Mouse (Mus musculus) ES-E14 (cell line): ENCODE data around the gene Olfr1178. TPM values are rescaled to one million over a fixed set of nuclear protein-coding genes. Genes with fewer than 3 reads are reported as not detected.

Experiments used
- DNase-seq: peaks from one replicate; pipeline ENCODE4 v3.0.0-alpha.2; 2013; ENCODE audit warnings: low read depth, low spot score
- H3K27ac ChIP-seq: 2 replicates; pipeline ENCODE4 v1.5.1; 2012; ENCODE audit warnings: low read depth, mild to moderate bottlenecking, low read length, moderate library complexity, mixed read lengths; ENCODE audit not compliant: poor library complexity, insufficient read depth, severe bottlenecking
- H3K36me3 ChIP-seq: 2 replicates; pipeline ENCODE4 v1.6.1; 2012; ENCODE audit warnings: mild to moderate bottlenecking, low read length, moderate library complexity, mixed read lengths; ENCODE audit not compliant: control insufficient read depth, poor library complexity, insufficient read depth, severe bottlenecking
- H3K4me1 ChIP-seq, 2 experiments: fragments of 150-350 bp in 1 of 2; sonication (generic) in 1 of 2; 2 replicates each; pipeline ENCODE4 v1.6.1; 2012; ENCODE audit warnings: low read length in 2 of 2, mild to moderate bottlenecking in 1 of 2, mixed read lengths in 1 of 2; ENCODE audit not compliant: control insufficient read depth in 2 of 2, insufficient read depth in 2 of 2, poor library complexity in 1 of 2
- H3K4me3 ChIP-seq, 2 experiments: fragments of 150-350 bp in 1 of 2; sonication (generic) in 1 of 2; 2 replicates each; pipeline ENCODE4 v1.5.1; 2012; ENCODE audit warnings: low read length in 2 of 2, low read depth in 1 of 2, mild to moderate bottlenecking in 1 of 2, mixed read lengths in 1 of 2; ENCODE audit not compliant: insufficient read depth in 1 of 2, poor library complexity in 1 of 2, severe bottlenecking in 1 of 2
- H3K9ac ChIP-seq: 2 replicates; pipeline ENCODE4 v1.6.1; 2012; ENCODE audit warnings: low read depth, mild to moderate bottlenecking, low read length, mixed read lengths; ENCODE audit not compliant: poor library complexity, insufficient read depth, severe bottlenecking
- H3K9me3 ChIP-seq: fragments of 150-350 bp; sonication (generic); 2 replicates; pipeline ENCODE4 v1.6.1; 2012; ENCODE audit warnings: low read depth, mild to moderate bottlenecking, low read length; ENCODE audit not compliant: control insufficient read depth, insufficient read depth
- CHD2 ChIP-seq: IDR thresholded peaks from 2 replicates; pipeline ENCODE4 v1.6.1; 2014; ENCODE audit warnings: mild to moderate bottlenecking, low read depth, low read length, inconsistent platforms
- HCFC1 ChIP-seq: IDR thresholded peaks from 2 replicates; pipeline ENCODE4 v1.6.1; 2012; ENCODE audit warnings: low read length, inconsistent platforms, borderline replicate concordance; ENCODE audit not compliant: insufficient read depth
- MAFK ChIP-seq: IDR thresholded peaks from 2 replicates; pipeline ENCODE4 v1.6.1; 2014; ENCODE audit warnings: mild to moderate bottlenecking, low read depth, low read length, inconsistent platforms; ENCODE audit not compliant: insufficient read depth
- ZC3H11A ChIP-seq: IDR thresholded peaks from 2 replicates; pipeline ENCODE4 v1.6.1; 2012; ENCODE audit warnings: low read depth, mild to moderate bottlenecking, inconsistent platforms, low read length, borderline replicate concordance
- ZNF384 ChIP-seq: IDR thresholded peaks from 2 replicates; pipeline ENCODE4 v1.6.1; 2012; ENCODE audit warnings: low read depth, low read length, inconsistent platforms
- in situ Hi-C, 2 experiments: fragments of 600-800 bp; cut with MboI; formaldehyde crosslinking; loops; one replicate each; pipeline ENCODE4 v1.15.1; 2025; ENCODE audit warnings: low sequenced_read_pairs in 2 of 2, inconsistent platforms in 1 of 2; ENCODE audit not compliant: unreplicated experiment in 2 of 2
- total RNA-seq: library from RNA; depleted of rRNA; stranded (reverse); fragments of 300-350 nt; gene quantifications from 2 replicates; pipeline ENCODE4 v1.2.3, GENCODE M21; 2012; rRNA removed

The Olfr1178 gene
- not detected in 2 replicates for total RNA-seq

- H3K4me1 ChIP-seq = no peaks in the 10 kb centered on the region
- DNase-seq = no peak
- in situ Hi-C loops = no loop called here
- no peak within 1 kb of the TSS for H3K27ac ChIP-seq
- H3K9ac ChIP-seq = no peak within 1 kb of the TSS
- no peaks in the 10 kb centered on the region for H3K9me3 ChIP-seq
- no peaks in the 10 kb centered on the region for H3K36me3 ChIP-seq
- no peak within 1 kb of the TSS for H3K4me3 ChIP-seq
- TF ChIP-seq ZNF384 (no peak), HCFC1 (no peak), MAFK (no peak), CHD2 (no peak), ZC3H11A (no peak)
Observed at GRCm38 (mm10) chr2:88386762-88387161, at the start of gene Olfr1178. TSS of gene Olfr1178 (plus strand) at chr2:88387062.

GRCm38 (mm10) chr2:88346392-88346791, 40.5 kb upstream of the Olfr1178 start, which contains the start of gene Olfr1177-ps:
TSS of gene Olfr1177-ps (minus strand) at chr2:88346492.
- Histone ChIP-seq H3K9me3 (no peaks in the 10 kb centered on the region), H3K9ac (no peak within 1 kb of the TSS), H3K27ac (no peak within 1 kb of the TSS), H3K4me1 (no peaks in the 10 kb centered on the region), H3K4me3 (no peak within 1 kb of the TSS), H3K36me3 (no peaks in the 10 kb centered on the region)
- no peak for DNase-seq
- TF ChIP-seq ZNF384 (no peak), ZC3H11A (no peak), MAFK (no peak), CHD2 (no peak), HCFC1 (no peak)
- in situ Hi-C loops = no loop called here

GRCm38 (mm10) chr2:88356304-88356703, 30.6 kb upstream of the Olfr1178 start:
- DNase-seq = peak; percentile 28
- peak; percentile 74 for TF ChIP-seq ZC3H11A
- no peak for TF ChIP-seq MAFK
- Histone ChIP-seq H3K27ac (no peak overlapping the region), H3K4me1 (no peaks in the 10 kb centered on the region), H3K9me3 (no peaks in the 10 kb centered on the region), H3K36me3 (no peaks in the 10 kb centered on the region), H3K9ac (no peak overlapping the region), H3K4me3 (no peak overlapping the region)
- in situ Hi-C loops = loop anchor here in 1 of 2 experiments (25.0 kb wide), 1 partner anchor 1181 kb away; the partner anchor contains the start of gene Olfr1243

- Histone ChIP-seq H3K4me1 (no peaks in the 10 kb centered on the region), H3K9me3 (no peaks in the 10 kb centered on the region), H3K36me3 (no peaks in the 10 kb centered on the region), H3K27ac (no peak within 1 kb of the TSS), H3K4me3 (no peak within 1 kb of the TSS), H3K9ac (no peak within 1 kb of the TSS)
- TF ChIP-seq ZNF384 = no peak
- no peak for TF ChIP-seq CHD2
- TF ChIP-seq HCFC1 = no peak
- TF ChIP-seq ZC3H11A = no peak
- TF ChIP-seq MAFK = no peak
- in situ Hi-C loops = no loop called here
- no peak for DNase-seq
Observed at GRCm38 (mm10) chr2:88406353-88406752, 19.5 kb downstream of the Olfr1178 start, which contains the start of gene Olfr1179. TSS of gene Olfr1179 (minus strand) at chr2:88406453.

GRCm38 (mm10) chr2:88419051-88419450, 32.2 kb downstream of the Olfr1178 start, which contains the start of gene Olfr1180:
TSS of gene Olfr1180 (minus strand) at chr2:88419151.
- Histone ChIP-seq H3K9ac (no peak within 1 kb of the TSS), H3K36me3 (no peaks in the 10 kb centered on the region), H3K4me1 (no peaks in the 10 kb centered on the region), H3K4me3 (no peak within 1 kb of the TSS), H3K9me3 (no peaks in the 10 kb centered on the region), H3K27ac (no peak within 1 kb of the TSS)
- in situ Hi-C loops = no loop called here
- TF ChIP-seq CHD2 (no peak), HCFC1 (no peak), ZC3H11A (no peak), ZNF384 (no peak), MAFK (no peak)
- DNase-seq = no peak
